Mouse (Mus musculus) liver, embryonic 14.5 days (tissue): ENCODE measurements around the gene Wfdc21.

Experiments used
- CTCF ChIP-seq: IDR thresholded peaks from 2 replicates; pipeline ENCODE4 v1.5.1; 2016; ENCODE audit warnings: antibody characterized with exemption, low read depth, control low read depth
- EP300 ChIP-seq: IDR thresholded peaks from 2 replicates; pipeline ENCODE4 v1.6.1; 2016; ENCODE audit warnings: antibody characterized with exemption, low read depth

DNA sequence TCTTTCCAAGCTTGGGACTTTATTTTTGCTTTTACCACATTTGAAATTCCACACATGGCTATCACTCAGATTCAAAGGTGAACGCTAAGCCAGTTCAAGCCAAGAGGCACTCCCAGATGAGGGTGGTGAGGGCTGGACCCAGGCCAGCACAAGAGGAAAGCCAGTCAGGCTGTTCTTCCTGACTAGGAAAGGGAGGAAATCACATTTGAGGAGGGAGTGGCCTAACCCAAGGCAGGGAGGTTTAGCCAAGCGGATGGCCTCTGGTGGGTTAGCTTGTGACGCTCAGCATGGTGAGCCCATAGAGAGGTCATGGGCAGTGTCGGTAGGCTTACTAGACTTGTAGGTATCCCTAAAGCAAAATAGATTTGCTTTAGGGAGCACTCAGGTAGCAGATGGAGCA is 40.1 kb downstream of the Wfdc21 start:
- no peak for TF ChIP-seq CTCF
- TF ChIP-seq EP300 = no peak
